Mouse (Mus musculus) spleen, adult 18-20 months (tissue): ENCODE measurements around the gene Agtrap.
"Not testable (repeated sequence)": the region's sequence is repeated elsewhere in the genome, so short reads cannot be mapped to it uniquely, and the experiment has no call there.

Experiments used
- DNase-seq, 2 experiments: peaks; one replicate each; pipeline ENCODE4 v3.0.0; 2022; ENCODE audit warnings: mixed read lengths in 2 of 2

Gene Agtrap

GRCm38 (mm10) chr4:148087907-148088527 lies at the start of gene Agtrap:
Agtrap (minus strand) TSS chr4:148088031.
- peak; percentile 85 to 91 for DNase-seq

- DNase-seq = no peak
Observed at GRCm38 (mm10) chr4:148137503-148137902, 49.7 kb upstream of the Agtrap start.

- DNase-seq = no peak
Observed at GRCm38 (mm10) chr4:148134988-148135387, 47.2 kb upstream of the Agtrap start.

GRCm38 (mm10) chr4:148131497-148132081 lies 43.8 kb upstream of the Agtrap start:
- no peak for DNase-seq

- no peak for DNase-seq
Observed at GRCm38 (mm10) chr4:148130561-148131413, 43.0 kb upstream of the Agtrap start, which contains the start of gene Draxin. Draxin (minus strand) TSS chr4:148130698.

DNA sequence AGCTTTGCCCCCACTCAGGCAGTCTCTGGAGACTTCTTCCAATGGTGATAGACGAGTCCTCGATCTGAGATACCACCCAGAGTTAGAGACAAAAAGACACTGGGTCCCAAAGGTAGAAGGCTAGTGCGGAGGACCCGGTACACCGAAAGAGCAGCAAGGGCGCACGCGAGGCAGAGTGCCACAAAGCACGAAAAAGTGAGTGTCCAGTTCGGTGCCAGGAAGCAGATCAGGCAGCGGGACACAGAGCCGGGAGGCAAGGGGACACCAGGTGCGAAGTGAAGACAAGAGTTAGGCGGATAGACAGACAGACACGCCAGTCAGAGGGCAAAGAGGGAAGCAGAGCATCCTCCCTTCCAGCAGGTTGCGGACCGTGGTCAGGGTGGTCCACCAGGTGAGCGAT lies 42.3 kb upstream of the Agtrap start, which contains the start of gene Mad2l2:
Gene Mad2l2 (plus strand): TSS at position 252 of the 400 bp plus-strand sequence.
- no peak for DNase-seq

- DNase-seq = no peak
Observed at GRCm38 (mm10) chr4:148128672-148129071, 40.8 kb upstream of the Agtrap start.

DNA sequence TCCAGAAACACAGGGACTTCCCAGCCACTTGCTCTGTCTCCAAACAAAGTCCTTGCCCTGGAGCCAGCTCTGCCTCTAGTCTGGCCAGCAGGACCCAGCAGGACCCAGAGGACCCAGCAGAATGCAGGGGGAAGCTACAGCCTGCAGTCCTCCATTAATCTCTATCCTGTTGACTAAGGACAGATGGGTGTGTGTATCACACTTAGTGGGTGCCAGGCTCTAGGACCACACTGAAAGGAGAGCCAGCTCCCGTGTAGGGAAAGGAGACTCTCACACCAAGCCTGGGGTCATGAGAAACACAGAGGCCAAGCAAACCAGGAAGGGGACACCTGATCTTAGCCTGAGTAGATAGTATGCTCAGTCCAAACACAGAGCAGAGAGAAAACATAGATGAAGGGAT lies 40.4 kb upstream of the Agtrap start:
- no peak for DNase-seq

- no peak for DNase-seq
Observed at GRCm38 (mm10) chr4:148122694-148123066, 34.8 kb upstream of the Agtrap start.

DNA sequence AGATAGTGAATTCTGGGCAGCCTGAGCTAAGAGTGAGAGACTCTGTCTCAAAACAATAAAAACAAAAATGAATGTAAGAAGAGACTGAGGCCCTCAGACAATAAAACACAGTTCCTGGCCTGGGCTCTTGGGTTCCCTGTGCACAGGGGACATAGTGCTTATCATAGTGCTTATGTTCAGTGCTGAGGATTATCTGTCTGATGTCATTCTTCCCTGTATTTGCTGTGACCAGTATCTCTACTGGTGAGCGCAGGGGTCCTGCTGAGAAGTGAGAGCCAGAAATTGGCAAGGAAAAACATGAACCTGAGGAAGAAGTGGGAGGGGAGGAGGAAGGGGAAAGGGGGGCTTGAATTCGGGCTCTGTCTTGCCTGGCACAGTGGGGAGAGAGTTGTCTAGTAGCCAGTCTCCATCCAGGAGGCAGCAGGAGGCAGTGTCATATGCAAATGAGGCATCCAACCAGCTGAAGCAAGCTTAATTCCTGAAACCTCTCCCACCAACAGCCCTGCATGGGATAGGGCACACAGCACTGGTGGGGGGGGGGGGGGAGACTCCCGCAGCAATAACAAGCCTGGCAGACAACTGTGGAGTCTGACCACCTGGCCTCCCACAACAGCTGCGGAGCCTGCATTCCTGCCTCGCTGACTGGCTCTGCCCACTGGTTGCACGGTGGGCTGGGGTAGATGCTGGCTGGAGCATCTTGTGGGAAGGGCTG lies 34.3 kb upstream of the Agtrap start:
- DNase-seq = no peak

GRCm38 (mm10) chr4:148121362-148121761 lies 33.5 kb upstream of the Agtrap start:
- DNase-seq = no peak

DNA sequence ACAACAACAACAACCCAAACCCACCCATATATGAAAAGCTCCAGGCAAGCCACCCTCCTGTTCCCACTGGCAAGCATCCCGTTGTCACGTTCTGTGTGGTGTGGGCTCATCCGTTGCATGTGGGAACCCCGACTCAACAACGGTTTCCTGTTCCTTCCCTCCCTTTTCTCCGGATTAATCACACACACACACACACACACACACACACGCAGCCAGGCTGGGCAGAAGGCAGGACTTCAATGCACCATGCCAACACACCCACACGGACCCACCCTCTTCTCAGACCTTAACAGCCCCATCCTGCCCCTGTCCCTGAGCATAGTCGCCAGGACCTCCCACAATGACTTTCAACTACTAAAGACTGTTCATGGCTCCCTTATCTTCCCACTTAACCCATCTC lies 32.7 kb upstream of the Agtrap start:
- DNase-seq = no peak

- not testable (repeated sequence) for DNase-seq
Observed at GRCm38 (mm10) chr4:148119578-148119977, 31.7 kb upstream of the Agtrap start.

- DNase-seq = no peak
Observed at GRCm38 (mm10) chr4:148117392-148117791, 29.6 kb upstream of the Agtrap start.

- no peak for DNase-seq
Observed at GRCm38 (mm10) chr4:148116657-148117056, 28.8 kb upstream of the Agtrap start.

DNA sequence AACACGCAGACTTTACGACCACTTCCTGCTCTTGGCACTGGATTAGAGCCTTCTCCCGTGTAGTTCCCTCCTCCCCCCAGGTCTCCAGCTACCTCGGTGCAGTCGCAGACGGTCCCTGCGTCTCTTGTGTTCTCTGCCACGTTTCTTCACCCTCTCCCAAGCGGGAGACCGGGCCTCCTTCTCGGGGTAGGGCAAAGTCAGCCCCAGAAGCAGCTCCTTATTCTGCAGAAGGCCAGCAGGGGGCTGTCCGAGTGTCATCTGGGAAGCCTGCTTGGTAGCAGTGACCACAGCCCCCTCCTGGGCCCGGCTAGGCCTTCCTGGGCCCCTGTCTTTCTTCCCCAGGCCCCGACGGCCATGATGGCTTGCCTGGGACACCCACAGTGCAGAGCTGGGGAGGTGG lies 27.6 kb upstream of the Agtrap start:
- DNase-seq = peak in 1 of 2 experiments; percentile 52

- DNase-seq = peak; percentile 64 to 82
Observed at GRCm38 (mm10) chr4:148114758-148115391, 27.0 kb upstream of the Agtrap start.

GRCm38 (mm10) chr4:148112519-148112918 lies 24.7 kb upstream of the Agtrap start:
- DNase-seq = no peak

DNA sequence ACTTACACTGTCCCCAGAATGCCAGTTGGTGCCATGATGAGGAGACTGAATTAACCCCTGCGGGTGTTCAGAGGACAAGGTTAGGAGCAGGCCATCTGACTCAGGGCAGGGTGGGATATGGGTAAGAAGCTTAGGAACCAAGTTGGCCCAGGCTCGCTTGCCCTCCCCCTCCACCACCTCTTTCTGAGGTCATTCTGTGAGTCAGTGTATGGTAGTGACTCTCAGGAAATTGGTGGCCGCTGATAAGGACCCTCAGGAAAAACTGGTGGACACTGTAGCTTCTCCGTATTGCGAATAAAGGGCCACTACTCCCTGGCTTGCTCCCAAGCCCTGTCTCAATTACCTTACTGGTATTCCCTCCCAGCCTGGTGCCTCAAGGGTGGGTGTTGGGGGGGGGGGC lies 21.4 kb upstream of the Agtrap start:
- no peak for DNase-seq

DNA sequence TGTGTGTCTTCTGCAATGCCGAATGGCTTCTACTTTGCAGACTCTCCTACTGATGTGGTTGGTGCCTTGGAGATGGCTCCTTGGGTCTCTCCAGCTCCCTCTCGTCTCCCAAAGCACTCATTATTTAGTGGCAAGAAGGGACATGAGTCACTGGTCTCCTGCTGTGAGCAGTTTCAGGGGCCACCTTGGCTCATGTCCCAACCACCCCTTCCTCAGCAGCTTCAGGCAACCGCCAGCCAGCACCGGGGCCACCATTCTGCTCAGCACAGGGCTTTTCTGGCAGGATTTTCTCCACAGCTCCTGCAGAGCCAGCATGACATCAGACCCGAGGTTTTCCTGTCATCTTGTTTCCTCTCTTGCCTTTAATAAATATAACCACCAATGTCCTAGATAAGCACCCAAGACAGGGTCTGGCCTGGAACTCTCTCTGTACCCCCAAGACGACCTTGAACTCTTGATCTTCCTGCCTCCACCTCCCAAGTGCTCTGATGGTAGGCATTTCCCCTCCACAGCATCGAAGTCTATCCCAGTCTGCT lies 20.8 kb upstream of the Agtrap start:
- no peak for DNase-seq

GRCm38 (mm10) chr4:148107621-148108291 lies 19.9 kb upstream of the Agtrap start:
- DNase-seq = no peak

- DNase-seq = no peak
Observed at GRCm38 (mm10) chr4:148104146-148104545, 16.3 kb upstream of the Agtrap start.
